Mouse (Mus musculus) midbrain, embryonic 11.5 days (tissue): ENCODE data around the gene Ucn2. TPM values are rescaled to one million over a fixed set of nuclear protein-coding genes. Genes with fewer than 3 reads are reported as not detected.

ENCODE experiments used
- ATAC-seq: fragments of 200-750 bp; cut with Nextera tagmentation; 2 replicates; pipeline ENCODE4 v1.8.0; 2017; ENCODE audit warnings: moderate TSS enrichment, moderate library complexity; ENCODE audit not compliant: low FRiP score
- DNase-seq: peaks from one replicate; pipeline ENCODE4 v3.0.0; 2015; ENCODE audit warnings: low spot score; ENCODE audit errors: missing footprints
- H3K27ac ChIP-seq: fragments of 300-500 bp; sonication (generic); 2 replicates; pipeline ENCODE4 v1.5.1; 2014; ENCODE audit warnings: low read depth, low read length
- H3K27me3 ChIP-seq: fragments of 300-500 bp; sonication (generic); 2 replicates; pipeline ENCODE4 v1.6.1; 2014; ENCODE audit warnings: mild to moderate bottlenecking, low read length, moderate library complexity, mixed read lengths; ENCODE audit not compliant: control insufficient read depth, insufficient read depth
- H3K36me3 ChIP-seq: fragments of 300-500 bp; sonication (generic); 2 replicates; pipeline ENCODE4 v1.6.1; 2014; ENCODE audit warnings: mild to moderate bottlenecking, low read length, moderate library complexity, mixed read lengths; ENCODE audit not compliant: control insufficient read depth, insufficient read depth
- H3K4me1 ChIP-seq: fragments of 300-500 bp; sonication (generic); 2 replicates; pipeline ENCODE4 v1.6.1; 2014; ENCODE audit warnings: low read length; ENCODE audit not compliant: control insufficient read depth, insufficient read depth
- H3K4me2 ChIP-seq: fragments of 300-500 bp; sonication (generic); 2 replicates; pipeline ENCODE4 v1.6.1; 2014; ENCODE audit warnings: mild to moderate bottlenecking, moderate library complexity
- H3K4me3 ChIP-seq: fragments of 300-500 bp; sonication (generic); 2 replicates; pipeline ENCODE4 v1.5.1; 2014; ENCODE audit warnings: low read depth, low read length
- H3K9ac ChIP-seq: fragments of 300-500 bp; sonication (generic); 2 replicates; pipeline ENCODE4 v1.6.1; 2014; ENCODE audit warnings: low read length
- H3K9me3 ChIP-seq: fragments of 300-500 bp; sonication (generic); 2 replicates; pipeline ENCODE4 v1.6.1; 2016; ENCODE audit warnings: low read length; ENCODE audit not compliant: control insufficient read depth
- WGBS: fragments of 180-500 bp; shearing (Covaris S2); extraction: QIAGEN DNeasy Blood & Tissue Kit; methylation state at CpG from one replicate; pipeline ENCODE4 v1.1.7; 2014; 5-methylcytosine and 5-hydroxymethylcytosine counted together
- polyA plus RNA-seq: library from polyadenylated mRNA; unstranded; fragments of >200 nt; fragmentation: Nextera tagmentation; extraction: Ambion mirVana; gene quantifications from 2 replicates; pipeline ENCODE4 v1.2.1, GENCODE M21; 2014

The Ucn2 gene
- polyA plus RNA-seq, 1 experiment from 2014 or later, result 0.15 TPM

DNA sequence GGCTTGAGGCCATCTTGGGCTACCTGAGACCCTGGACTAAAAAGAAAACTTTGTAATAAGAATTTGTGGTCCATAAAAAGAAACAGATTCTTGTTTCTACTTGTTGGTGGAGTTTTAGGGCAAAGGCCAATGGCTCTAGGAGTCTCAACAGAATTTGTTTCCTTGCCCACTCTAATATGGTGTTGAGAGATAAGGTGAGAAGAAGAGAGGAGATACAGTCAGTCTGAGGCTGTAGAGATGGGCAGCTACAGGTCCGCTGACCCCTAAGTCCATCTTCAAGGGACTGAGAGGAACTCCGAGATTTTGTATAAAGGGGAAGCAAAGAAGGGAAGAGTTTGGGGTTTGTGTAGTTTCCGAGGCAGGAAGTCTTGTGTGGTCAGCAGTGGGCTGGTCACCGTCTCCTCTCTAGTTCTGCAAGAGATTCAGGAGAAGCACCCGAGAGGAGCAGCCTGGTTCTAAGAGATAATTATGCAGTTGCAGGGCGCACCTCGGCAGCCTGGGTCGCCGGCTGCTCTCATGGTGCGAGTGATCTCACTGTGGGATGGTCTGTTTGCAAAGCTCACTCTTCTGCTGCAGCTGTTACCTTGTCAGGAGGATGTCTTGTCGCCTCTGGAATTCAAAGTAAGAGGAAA, 31.3 kb downstream of the Ucn2 start:
- H3K4me2 ChIP-seq, result no peak overlapping the region
- DNase-seq, result no peak
- H3K36me3 ChIP-seq, result no peaks in the 10 kb centered on the region
- no peaks in the 10 kb centered on the region for H3K9me3 ChIP-seq
- no peak overlapping the region for H3K27ac ChIP-seq
- no peak overlapping the region for H3K4me3 ChIP-seq
- H3K27me3 ChIP-seq, result no peaks in the 10 kb centered on the region
- 72% methylated on average over 11 of the region's 11 CpGs for WGBS
- no peak for ATAC-seq
- no peak overlapping the region for H3K9ac ChIP-seq
- H3K4me1 ChIP-seq, result no peaks in the 10 kb centered on the region

DNA sequence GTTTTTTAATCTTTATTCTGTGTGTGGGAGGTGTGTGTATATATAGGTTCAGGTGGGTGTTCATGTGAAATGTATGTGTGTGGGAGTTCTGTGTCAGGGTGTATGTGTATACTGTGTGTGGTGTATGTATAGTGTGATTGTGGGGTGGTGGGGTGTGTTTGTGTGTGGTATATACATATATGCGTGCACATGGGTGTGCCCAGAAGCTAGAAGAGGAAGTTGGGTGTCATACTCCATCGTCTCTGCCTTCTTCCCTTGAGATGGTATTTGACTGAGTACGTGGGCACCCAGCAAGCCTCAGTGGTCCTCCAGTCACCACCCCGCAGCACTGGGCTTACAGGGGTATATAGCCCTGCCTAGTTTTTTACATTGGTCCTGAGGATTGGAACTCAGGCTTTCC, 35.6 kb downstream of the Ucn2 start:
- no peaks in the 10 kb centered on the region for H3K27me3 ChIP-seq
- no peaks in the 10 kb centered on the region for H3K4me1 ChIP-seq
- no peak for DNase-seq
- no peaks in the 10 kb centered on the region for H3K36me3 ChIP-seq
- no peaks in the 10 kb centered on the region for H3K9me3 ChIP-seq
- H3K4me2 ChIP-seq, result no peak overlapping the region
- ATAC-seq, result no peak
- H3K27ac ChIP-seq, result no peak overlapping the region
- no peak overlapping the region for H3K4me3 ChIP-seq
- WGBS, result 90% methylated on average over 4 of the region's 4 CpGs
- H3K9ac ChIP-seq, result no peak overlapping the region

DNA sequence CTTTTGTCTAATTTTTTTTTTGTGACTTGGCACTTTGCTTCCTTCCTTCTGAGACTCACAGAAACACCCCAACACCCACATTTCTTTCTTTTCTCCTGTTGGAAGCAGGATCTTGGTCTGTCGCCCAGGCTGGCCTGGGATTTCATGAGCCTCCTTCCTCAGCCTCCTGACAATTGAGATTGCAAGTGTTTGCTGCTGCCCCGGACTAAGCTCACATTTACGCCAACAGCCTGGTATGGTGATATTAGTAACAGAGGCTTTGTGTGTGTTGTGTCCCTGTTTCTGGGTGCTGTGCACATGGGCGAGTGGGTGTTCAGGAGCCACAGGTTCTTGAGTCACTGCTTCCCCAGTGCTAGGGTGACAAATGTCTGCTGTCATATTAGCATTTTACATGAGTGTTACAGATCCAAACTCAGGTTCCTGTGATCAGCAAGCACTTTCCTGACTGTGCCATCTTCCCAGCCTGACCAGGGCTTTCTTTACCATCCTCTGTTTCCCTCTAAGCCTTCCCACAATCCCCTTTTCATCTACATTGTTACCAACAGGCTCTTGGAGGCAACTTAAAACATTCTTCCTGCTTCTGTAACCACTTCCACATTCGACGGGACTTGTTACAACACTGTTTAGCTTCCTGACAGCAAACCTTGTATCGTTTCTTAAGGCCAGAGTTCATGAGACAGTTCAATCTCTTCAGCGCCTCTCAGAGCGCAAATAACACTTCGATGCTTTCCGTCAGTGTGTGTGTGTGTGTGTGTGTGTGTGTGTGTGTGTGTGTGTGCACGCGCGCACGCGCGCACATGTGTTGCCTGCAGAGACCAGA, 37.3 kb downstream of the Ucn2 start:
- no peak overlapping the region for H3K4me2 ChIP-seq
- no peak overlapping the region for H3K27ac ChIP-seq
- no peak overlapping the region for H3K4me3 ChIP-seq
- WGBS, result 92% methylated on average over 17 of the region's 17 CpGs
- DNase-seq, result no peak
- H3K36me3 ChIP-seq, result no peaks in the 10 kb centered on the region
- H3K9ac ChIP-seq, result no peak overlapping the region
- H3K4me1 ChIP-seq, result no peaks in the 10 kb centered on the region
- H3K9me3 ChIP-seq, result no peaks in the 10 kb centered on the region
- ATAC-seq, result no peak
- H3K27me3 ChIP-seq, result no peaks in the 10 kb centered on the region

DNA sequence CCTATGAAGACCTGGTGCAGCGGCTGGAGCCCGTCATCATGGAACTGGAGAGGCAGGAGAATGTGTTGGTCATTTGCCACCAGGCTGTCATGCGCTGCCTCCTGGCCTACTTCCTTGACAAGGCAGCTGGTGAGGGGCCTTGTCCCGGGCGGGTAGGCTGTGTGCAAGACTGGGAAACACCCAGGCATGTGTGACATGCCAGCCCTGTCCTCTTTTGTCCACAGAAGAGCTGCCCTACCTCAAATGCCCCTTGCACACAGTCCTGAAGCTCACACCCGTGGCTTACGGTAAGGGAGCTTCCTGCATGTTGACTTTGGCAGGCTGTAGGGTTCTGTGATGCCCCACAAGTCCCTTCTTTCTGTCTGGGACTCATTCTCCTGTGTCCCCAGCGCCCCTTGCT, 41.7 kb downstream of the Ucn2 start:
- ATAC-seq (no peak), DNase-seq (no peak)
- Histone ChIP-seq H3K27ac (no peak overlapping the region), H3K27me3 (no peaks in the 10 kb centered on the region), H3K4me1 (no peaks in the 10 kb centered on the region), H3K4me2 (no peak overlapping the region), H3K9ac (no peak overlapping the region), H3K36me3 (no peaks in the 10 kb centered on the region), H3K4me3 (no peak overlapping the region), H3K9me3 (no peaks in the 10 kb centered on the region)
- WGBS, result 83% methylated on average over 8 of the region's 8 CpGs

DNA sequence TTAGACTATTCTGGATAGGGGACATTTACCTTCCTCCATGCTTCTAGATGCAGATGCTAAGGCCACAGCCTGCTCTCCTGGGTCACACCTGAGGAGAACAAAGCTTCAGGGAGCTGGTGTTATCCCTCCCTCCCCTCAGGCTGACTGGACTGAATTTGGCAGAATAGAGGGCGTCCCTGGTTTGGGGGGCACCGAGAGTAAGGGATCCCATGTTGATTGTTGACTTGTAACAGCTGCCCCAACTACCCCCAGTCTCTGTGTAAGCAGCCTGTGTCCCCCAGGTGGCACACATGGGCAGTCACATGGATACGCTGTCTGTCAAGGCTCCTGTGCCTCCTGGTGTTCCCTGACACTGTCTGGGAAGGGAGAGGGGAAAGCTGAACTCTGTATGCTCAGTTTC, 42.6 kb downstream of the Ucn2 start:
- WGBS, result 77% methylated on average over 3 of the region's 3 CpGs
- no peak overlapping the region for H3K4me3 ChIP-seq
- H3K9ac ChIP-seq, result no peak overlapping the region
- H3K4me2 ChIP-seq, result no peak overlapping the region
- no peaks in the 10 kb centered on the region for H3K27me3 ChIP-seq
- no peak for ATAC-seq
- H3K27ac ChIP-seq, result no peak overlapping the region
- H3K36me3 ChIP-seq, result no peaks in the 10 kb centered on the region
- H3K4me1 ChIP-seq, result no peaks in the 10 kb centered on the region
- no peak for DNase-seq
- H3K9me3 ChIP-seq, result no peaks in the 10 kb centered on the region

DNA sequence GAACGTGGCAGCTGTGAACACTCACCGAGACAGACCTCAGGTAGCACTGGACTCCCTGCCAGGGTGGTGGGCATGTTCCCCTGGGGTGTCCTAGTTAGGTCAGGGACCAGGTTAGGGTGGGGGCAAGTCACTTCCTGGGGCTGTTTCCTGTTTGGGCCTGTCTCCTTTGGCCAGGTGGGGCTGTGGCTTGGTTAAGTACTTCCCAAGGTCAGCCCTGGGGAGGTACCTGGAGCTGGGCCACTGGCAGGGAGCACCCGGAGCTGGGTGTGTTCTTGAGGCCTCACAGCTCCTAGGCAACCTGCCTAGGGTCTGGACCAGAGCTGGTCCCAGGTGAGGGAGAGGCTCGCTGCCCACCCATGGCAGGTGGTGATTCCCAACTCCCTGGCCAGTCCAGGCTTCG, 43.1 kb downstream of the Ucn2 start:
- Histone ChIP-seq H3K4me2 (no peak overlapping the region), H3K27me3 (no peaks in the 10 kb centered on the region), H3K9me3 (no peaks in the 10 kb centered on the region), H3K9ac (no peak overlapping the region), H3K4me3 (no peak overlapping the region), H3K36me3 (no peaks in the 10 kb centered on the region), H3K4me1 (no peaks in the 10 kb centered on the region), H3K27ac (no peak overlapping the region)
- 73% methylated on average over 5 of the region's 5 CpGs for WGBS
- ATAC-seq, result no peak
- DNase-seq, result no peak

DNA sequence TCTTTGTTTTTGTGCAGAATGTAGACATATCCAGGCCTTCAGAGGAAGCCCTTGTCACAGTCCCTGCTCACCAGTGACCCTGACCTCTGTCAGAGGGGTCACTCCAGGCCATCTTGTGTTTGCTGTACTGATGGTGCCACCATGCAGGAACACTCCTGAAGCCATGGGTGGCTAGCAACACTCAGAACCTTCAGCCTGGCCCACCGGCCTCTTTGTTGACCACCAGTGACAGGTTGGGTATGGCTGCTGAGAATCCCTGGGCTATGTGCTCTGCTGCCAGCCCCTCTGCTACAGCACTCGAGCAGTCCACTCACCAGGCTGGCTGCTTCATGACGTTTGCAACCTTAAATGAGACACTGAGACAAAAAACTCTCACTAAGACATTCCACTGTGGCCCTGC, 44.5 kb downstream of the Ucn2 start:
- ATAC-seq, result no peak
- DNase-seq, result no peak
- H3K27me3 ChIP-seq, result no peaks in the 10 kb centered on the region
- H3K4me2 ChIP-seq, result no peak overlapping the region
- H3K4me3 ChIP-seq, result no peak overlapping the region
- 82% methylated on average over 3 of the region's 3 CpGs for WGBS
- H3K36me3 ChIP-seq, result no peaks in the 10 kb centered on the region
- no peaks in the 10 kb centered on the region for H3K4me1 ChIP-seq
- no peaks in the 10 kb centered on the region for H3K9me3 ChIP-seq
- H3K27ac ChIP-seq, result no peak overlapping the region
- no peak overlapping the region for H3K9ac ChIP-seq

DNA sequence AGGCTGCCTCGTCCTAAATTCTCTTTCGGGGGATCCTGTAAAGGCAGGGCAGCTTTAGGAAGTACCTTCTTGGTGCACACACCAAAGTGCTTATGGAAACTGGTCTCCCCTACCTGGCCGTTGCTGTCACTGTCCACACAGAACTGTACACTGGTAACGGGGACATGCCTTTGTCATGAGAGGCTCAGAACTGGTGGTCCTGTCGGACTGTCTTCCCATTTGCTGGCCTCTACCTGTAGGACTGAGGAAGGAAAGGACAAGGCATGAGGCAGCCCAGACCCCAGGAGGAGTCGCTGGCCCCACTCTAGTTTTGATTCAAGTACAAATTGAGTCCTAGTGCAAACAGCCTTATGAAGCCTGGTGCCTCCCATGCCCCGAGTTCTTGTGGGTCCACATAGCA, 45.2 kb downstream of the Ucn2 start:
- no peak for DNase-seq
- H3K4me3 ChIP-seq, result no peak overlapping the region
- no peak overlapping the region for H3K27ac ChIP-seq
- H3K9ac ChIP-seq, result no peak overlapping the region
- no peaks in the 10 kb centered on the region for H3K4me1 ChIP-seq
- WGBS, result 90% methylated on average over 7 of the region's 7 CpGs
- ATAC-seq, result no peak
- no peak overlapping the region for H3K4me2 ChIP-seq
- H3K9me3 ChIP-seq, result no peaks in the 10 kb centered on the region
- no peaks in the 10 kb centered on the region for H3K36me3 ChIP-seq
- H3K27me3 ChIP-seq, result no peaks in the 10 kb centered on the region

DNA sequence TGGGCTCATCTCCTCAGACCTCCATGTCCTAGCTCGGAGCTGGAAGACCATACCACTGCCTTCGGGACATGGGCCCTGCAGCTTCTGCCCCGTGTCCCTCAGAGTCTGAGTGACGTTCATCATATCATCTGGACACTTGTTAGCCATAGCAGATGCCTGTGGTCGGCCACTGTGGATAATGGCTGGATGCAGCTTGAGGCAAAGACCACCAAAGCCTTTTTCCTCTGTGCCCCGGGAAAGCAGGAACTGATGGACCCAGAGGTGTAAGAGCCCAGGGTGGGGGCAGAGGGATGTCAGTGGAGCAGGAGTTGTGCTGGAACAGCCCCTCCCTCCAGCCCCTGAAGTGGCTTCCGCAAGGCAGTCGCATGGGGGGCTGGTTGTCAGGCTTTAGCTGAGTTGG, 45.9 kb downstream of the Ucn2 start:
- Histone ChIP-seq H3K27me3 (no peaks in the 10 kb centered on the region), H3K9ac (no peak overlapping the region), H3K4me1 (no peaks in the 10 kb centered on the region), H3K9me3 (no peaks in the 10 kb centered on the region), H3K27ac (no peak overlapping the region), H3K4me2 (no peak overlapping the region), H3K4me3 (no peak overlapping the region), H3K36me3 (no peaks in the 10 kb centered on the region)
- DNase-seq (no peak), ATAC-seq (no peak)
- 82% methylated on average over 8 of the region's 8 CpGs for WGBS
